Mouse (Mus musculus) myocyte (in vitro differentiated cells): ENCODE measurements around the gene Abca17. TPM values are rescaled to one million over a fixed set of nuclear protein-coding genes. Genes with fewer than 3 reads are reported as not detected.

Experiments
- H3K27me3 ChIP-seq: one replicate; pipeline ENCODE4 v1.6.1; 2011; ENCODE audit not compliant: control insufficient read depth, insufficient read depth, insufficient read length
- H3K36me3 ChIP-seq: one replicate; pipeline ENCODE4 v1.6.1; 2011; ENCODE audit not compliant: control insufficient read depth, insufficient read depth
- H3K4me2 ChIP-seq: one replicate; pipeline ENCODE4 v1.6.1; 2011; ENCODE audit warnings: low read depth, control low read depth
- H3K4me3 ChIP-seq: one replicate; pipeline ENCODE4 v1.5.1; 2011; ENCODE audit warnings: mild to moderate bottlenecking, control low read depth, moderate library complexity
- H3K79me2 ChIP-seq: one replicate; pipeline ENCODE4 v1.6.1; 2011; ENCODE audit not compliant: control insufficient read depth, insufficient read depth
- H3ac ChIP-seq: one replicate; pipeline ENCODE4 v1.6.1; 2011; ENCODE audit not compliant: control insufficient read depth, insufficient read length
- CEBPB ChIP-seq: IDR thresholded peaks from 2 replicates; pipeline ENCODE4 v1.6.1; 2011; ENCODE audit warnings: mild to moderate bottlenecking, moderate library complexity; ENCODE audit not compliant: poor library complexity, insufficient read depth, severe bottlenecking
- E2F4 ChIP-seq: IDR thresholded peaks from one replicate; pipeline ENCODE4 v1.6.1; 2011; ENCODE audit warnings: mild to moderate bottlenecking, control low read depth, moderate library complexity; ENCODE audit not compliant: insufficient read depth
- MAX ChIP-seq: IDR thresholded peaks from one replicate; pipeline ENCODE4 v1.6.1; 2011; ENCODE audit warnings: low read depth, mild to moderate bottlenecking, control low read depth
- MYOD1 ChIP-seq, 3 experiments: IDR thresholded peaks; one replicate each; pipeline ENCODE4 v1.6.1; 2011; ENCODE audit warnings: control low read depth in 2 of 3, low read depth in 2 of 3, mild to moderate bottlenecking in 2 of 3, moderate library complexity in 1 of 3; ENCODE audit not compliant: insufficient read length in 2 of 3, control insufficient read depth in 1 of 3
- MYOG ChIP-seq, 3 experiments: IDR thresholded peaks; one replicate each; pipeline ENCODE4 v1.6.1; 2011; ENCODE audit warnings: control low read depth in 2 of 3, low read depth in 2 of 3, mild to moderate bottlenecking in 2 of 3; ENCODE audit not compliant: insufficient read length in 2 of 3, control insufficient read depth in 1 of 3, insufficient read depth in 1 of 3
- POLR2A ChIP-seq: IDR thresholded peaks from one replicate; pipeline ENCODE4 v1.6.1; 2011; ENCODE audit warnings: low read depth, mild to moderate bottlenecking, control low read depth, moderate library complexity; ENCODE audit not compliant: insufficient read length
- POLR2AphosphoS2 ChIP-seq: IDR thresholded peaks from one replicate; pipeline ENCODE4 v1.6.1; 2011; ENCODE audit warnings: low read depth, control low read depth; ENCODE audit not compliant: insufficient read length
- REST ChIP-seq: IDR thresholded peaks from one replicate; pipeline ENCODE4 v1.6.1; 2011; ENCODE audit warnings: mild to moderate bottlenecking, control low read depth, moderate library complexity; ENCODE audit not compliant: insufficient read depth, insufficient read length
- SRF ChIP-seq: IDR thresholded peaks from one replicate; pipeline ENCODE4 v1.6.1; 2011; ENCODE audit warnings: low read depth; ENCODE audit not compliant: control insufficient read depth, insufficient read length
- TCF12 ChIP-seq: IDR thresholded peaks from one replicate; pipeline ENCODE4 v1.6.1; 2011; ENCODE audit warnings: mild to moderate bottlenecking, control low read depth; ENCODE audit not compliant: poor library complexity, insufficient read depth, severe bottlenecking
- TCF3 ChIP-seq: IDR thresholded peaks from one replicate; pipeline ENCODE4 v1.6.1; 2011; ENCODE audit warnings: low read depth, control low read depth; ENCODE audit not compliant: insufficient read length
- USF1 ChIP-seq: IDR thresholded peaks from one replicate; pipeline ENCODE4 v1.6.1; 2011; ENCODE audit warnings: low read depth, mild to moderate bottlenecking, control low read depth, moderate library complexity
- polyA plus RNA-seq: library from polyadenylated mRNA; unstranded; fragments of >200 nt; fragmentation: generic; extraction: Trizol; gene quantifications from one replicate; pipeline ENCODE4 v1.2.1, GENCODE M21; 2012; ENCODE audit warnings: missing spikeins

The Abca17 gene
- polyA plus RNA-seq, 1 experiment: not detected

GRCm38 (mm10) chr17:24243311-24243969 lies 107.4 kb downstream of the Abca17 start:
- H3K27me3 ChIP-seq: no peaks in the 10 kb centered on the region
- TF ChIP-seq REST: no peak
- TF ChIP-seq MYOG (IDR thresholded peaks at IDR 0.05; ENCODE audit: control insufficient read depth in 1 of 3, insufficient read depth in 1 of 3, insufficient read length in 2 of 3, low read depth in 2 of 3): no peak
- no peak for TF ChIP-seq SRF
- TF ChIP-seq TCF12: no peak
- no peak for TF ChIP-seq TCF3
- TF ChIP-seq MAX: no peak
- no peak for TF ChIP-seq MYOD1 (IDR thresholded peaks at IDR 0.05; ENCODE audit: control insufficient read depth in 1 of 3, insufficient read length in 2 of 3, low read depth in 2 of 3)
- no peak for TF ChIP-seq POLR2A
- TF ChIP-seq CEBPB: no peak
- no peak overlapping the region for H3K4me2 ChIP-seq
- no peak overlapping the region for H3ac ChIP-seq
- H3K4me3 ChIP-seq: no peak overlapping the region
- H3K36me3 ChIP-seq: peaks cover 18% of the 10 kb centered on the region
- peaks cover 6% of the 10 kb centered on the region for H3K79me2 ChIP-seq

GRCm38 (mm10) chr17:24236921-24237320 lies 113.9 kb downstream of the Abca17 start:
- Histone ChIP-seq H3K36me3 (peaks cover 23% of the 10 kb centered on the region), H3K79me2 (no peaks in the 10 kb centered on the region), H3K27me3 (no peaks in the 10 kb centered on the region), H3K4me3 (no peak overlapping the region), H3ac (no peak overlapping the region), H3K4me2 (no peak overlapping the region)
- TF ChIP-seq MAX: no peak
- TF ChIP-seq REST: no peak
- TF ChIP-seq CEBPB: no peak
- TF ChIP-seq POLR2A: no peak
- no peak for TF ChIP-seq USF1
- no peak for TF ChIP-seq TCF3
- no peak for TF ChIP-seq MYOG (IDR thresholded peaks at IDR 0.05; ENCODE audit: control insufficient read depth in 1 of 3, insufficient read depth in 1 of 3, insufficient read length in 2 of 3, low read depth in 2 of 3)
- TF ChIP-seq POLR2AphosphoS2: no peak
- no peak for TF ChIP-seq MYOD1 (IDR thresholded peaks at IDR 0.05; ENCODE audit: control insufficient read depth in 1 of 3, insufficient read length in 2 of 3, low read depth in 2 of 3)
- no peak for TF ChIP-seq SRF
- no peak for TF ChIP-seq E2F4

GRCm38 (mm10) chr17:24236479-24236878 lies 114.4 kb downstream of the Abca17 start:
- peak; percentile 15 for TF ChIP-seq TCF12
- peak; percentile 68 for TF ChIP-seq TCF3
- no peak for TF ChIP-seq CEBPB
- TF ChIP-seq MYOD1 (IDR thresholded peaks at IDR 0.05; ENCODE audit: control insufficient read depth in 1 of 3, insufficient read length in 2 of 3, low read depth in 2 of 3): peak in 2 of 3 experiments; percentile 41 to 78
- TF ChIP-seq POLR2AphosphoS2: no peak
- TF ChIP-seq MYOG (IDR thresholded peaks at IDR 0.05; ENCODE audit: control insufficient read depth in 1 of 3, insufficient read depth in 1 of 3, insufficient read length in 2 of 3, low read depth in 2 of 3): peak in 2 of 3 experiments; percentile 58 to 74
- TF ChIP-seq REST: no peak
- H3ac ChIP-seq: no peak overlapping the region
- H3K79me2 ChIP-seq: no peaks in the 10 kb centered on the region
- no peaks in the 10 kb centered on the region for H3K27me3 ChIP-seq
- no peak overlapping the region for H3K4me3 ChIP-seq
- no peak overlapping the region for H3K4me2 ChIP-seq
- H3K36me3 ChIP-seq: peaks cover 19% of the 10 kb centered on the region

- no peaks in the 10 kb centered on the region for H3K27me3 ChIP-seq
- H3K36me3 ChIP-seq: no peaks in the 10 kb centered on the region
- no peak for TF ChIP-seq TCF3
- TF ChIP-seq REST: no peak
- TF ChIP-seq TCF12: no peak
- TF ChIP-seq MYOG (IDR thresholded peaks at IDR 0.05; ENCODE audit: control insufficient read depth in 1 of 3, insufficient read depth in 1 of 3, insufficient read length in 2 of 3, low read depth in 2 of 3): no peak
- no peak for TF ChIP-seq USF1
- TF ChIP-seq SRF: no peak
- TF ChIP-seq CEBPB: no peak
- no peak for TF ChIP-seq POLR2A
- TF ChIP-seq MYOD1 (IDR thresholded peaks at IDR 0.05; ENCODE audit: control insufficient read depth in 1 of 3, insufficient read length in 2 of 3, low read depth in 2 of 3): no peak
- no peak for TF ChIP-seq POLR2AphosphoS2
- no peak for TF ChIP-seq MAX
- H3K4me3 ChIP-seq: no peak overlapping the region
- H3ac ChIP-seq: no peak overlapping the region
- no peaks in the 10 kb centered on the region for H3K79me2 ChIP-seq
- H3K4me2 ChIP-seq: no peak overlapping the region
Measured at GRCm38 (mm10) chr17:24227941-24228340, 122.9 kb downstream of the Abca17 start.

GRCm38 (mm10) chr17:24226721-24227120 lies 124.1 kb downstream of the Abca17 start:
- Histone ChIP-seq H3K36me3 (no peaks in the 10 kb centered on the region), H3K4me3 (no peak overlapping the region), H3K4me2 (no peak overlapping the region), H3K79me2 (no peaks in the 10 kb centered on the region), H3K27me3 (no peaks in the 10 kb centered on the region), H3ac (no peak overlapping the region)
- no peak for TF ChIP-seq MYOG (IDR thresholded peaks at IDR 0.05; ENCODE audit: control insufficient read depth in 1 of 3, insufficient read depth in 1 of 3, insufficient read length in 2 of 3, low read depth in 2 of 3)
- TF ChIP-seq E2F4: no peak
- TF ChIP-seq SRF: no peak
- no peak for TF ChIP-seq POLR2AphosphoS2
- no peak for TF ChIP-seq MYOD1 (IDR thresholded peaks at IDR 0.05; ENCODE audit: control insufficient read depth in 1 of 3, insufficient read length in 2 of 3, low read depth in 2 of 3)
- no peak for TF ChIP-seq MAX
- TF ChIP-seq TCF12: no peak
- no peak for TF ChIP-seq REST
- TF ChIP-seq CEBPB: no peak
- no peak for TF ChIP-seq POLR2A
- no peak for TF ChIP-seq USF1
- TF ChIP-seq TCF3: no peak
